Mouse (Mus musculus): ENCODE results near the gene Dnajb2.

The Dnajb2 gene

DNA sequence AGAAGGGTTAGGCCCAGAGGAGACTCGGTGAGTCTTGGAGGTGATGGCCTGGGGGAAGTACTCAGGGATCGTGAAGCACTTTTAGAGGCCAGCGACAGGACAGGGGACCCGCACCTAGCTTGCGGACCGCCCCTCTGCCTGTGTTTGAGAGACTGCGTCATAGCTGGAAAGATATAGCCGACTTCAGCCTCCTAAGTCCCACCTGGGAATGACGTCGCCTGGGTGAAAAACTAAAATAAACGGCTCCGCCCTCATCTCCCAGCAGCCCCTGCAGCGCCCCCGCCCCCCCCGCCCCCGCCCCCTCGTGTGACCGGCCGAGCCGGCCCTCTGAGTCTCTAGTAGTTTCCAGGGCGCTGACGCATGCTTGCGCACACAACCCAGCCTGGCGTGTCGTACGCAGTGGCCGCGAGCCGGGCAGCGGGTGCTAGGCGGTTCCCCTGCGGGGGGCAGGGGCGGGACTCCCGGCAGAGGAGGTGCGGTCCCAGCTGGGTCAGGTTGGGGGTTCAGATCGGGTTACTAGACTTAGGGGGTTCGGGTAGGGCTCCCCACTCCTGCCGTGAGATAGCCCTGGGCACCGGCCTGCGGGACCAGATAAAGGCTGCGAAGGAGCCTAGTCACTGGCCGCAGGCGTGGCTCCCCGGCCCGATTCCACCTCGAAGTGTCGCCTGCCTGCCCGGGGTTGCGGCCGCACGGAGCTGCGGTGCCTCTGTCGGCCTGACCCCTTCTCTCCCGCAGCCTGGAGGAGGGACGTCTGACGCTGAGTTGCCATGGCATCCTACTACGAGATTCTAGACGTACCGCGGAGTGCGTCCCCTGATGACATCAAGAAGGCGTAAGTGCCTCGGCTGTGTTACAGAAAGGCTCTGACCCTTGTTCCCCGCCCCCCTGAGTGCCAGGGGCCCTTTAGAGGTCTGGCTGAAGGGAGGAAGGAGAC is at the start of gene Dnajb2:
Gene Dnajb2 (plus strand): TSS at position 290 of the 934 bp plus-strand sequence.
- peak; percentile 88 to 92 for DNase-seq

DNA sequence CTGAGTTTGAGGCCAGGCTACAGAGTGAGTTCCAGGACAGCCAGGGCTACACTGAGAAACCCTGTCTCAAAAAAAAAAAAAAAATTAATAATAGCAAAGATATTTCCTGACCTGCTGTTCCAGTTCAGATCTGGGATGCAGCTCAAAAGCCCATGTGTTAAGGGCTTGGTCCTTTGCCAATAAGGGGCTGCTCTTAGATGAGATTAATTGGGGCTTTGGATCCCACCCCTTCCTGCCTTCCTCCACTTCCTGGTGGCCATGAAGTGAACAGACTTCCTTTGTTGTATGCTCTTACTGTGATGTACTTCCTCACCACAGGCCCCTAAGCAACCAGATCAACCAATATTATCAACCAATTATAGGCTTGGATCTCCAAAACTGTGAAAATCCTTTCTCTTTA is 49.1 kb upstream of the Dnajb2 start:
- no peak for DNase-seq

DNA sequence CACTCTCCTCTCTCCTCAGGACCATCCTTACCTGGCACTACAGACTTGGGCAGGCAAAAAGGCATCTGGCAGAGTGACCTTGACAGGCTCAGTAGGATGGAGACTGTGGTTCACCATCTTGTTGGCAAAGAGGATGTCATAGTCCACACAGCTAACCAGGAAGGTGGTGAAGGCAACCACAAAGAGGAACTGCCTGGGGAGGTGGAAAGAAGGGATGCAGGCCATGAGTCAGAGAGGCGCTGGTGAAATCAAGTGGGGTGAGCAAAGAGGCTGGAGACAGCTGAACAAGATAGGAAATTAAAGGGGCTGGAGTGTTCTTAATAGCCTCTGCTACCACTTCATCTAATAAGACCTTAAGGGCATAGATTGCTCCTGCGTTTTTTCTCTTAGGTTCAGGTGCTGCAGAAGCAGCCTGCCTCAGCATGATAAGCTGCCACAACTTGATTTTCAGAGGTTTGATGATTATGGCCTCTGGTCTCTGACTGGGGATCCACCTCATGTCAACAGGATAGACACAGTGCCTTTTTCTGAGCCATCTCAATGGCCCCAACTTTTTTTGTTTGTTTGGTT is 48.2 kb upstream of the Dnajb2 start:
- peak in 1 of 2 experiments; percentile 32 for DNase-seq

DNA sequence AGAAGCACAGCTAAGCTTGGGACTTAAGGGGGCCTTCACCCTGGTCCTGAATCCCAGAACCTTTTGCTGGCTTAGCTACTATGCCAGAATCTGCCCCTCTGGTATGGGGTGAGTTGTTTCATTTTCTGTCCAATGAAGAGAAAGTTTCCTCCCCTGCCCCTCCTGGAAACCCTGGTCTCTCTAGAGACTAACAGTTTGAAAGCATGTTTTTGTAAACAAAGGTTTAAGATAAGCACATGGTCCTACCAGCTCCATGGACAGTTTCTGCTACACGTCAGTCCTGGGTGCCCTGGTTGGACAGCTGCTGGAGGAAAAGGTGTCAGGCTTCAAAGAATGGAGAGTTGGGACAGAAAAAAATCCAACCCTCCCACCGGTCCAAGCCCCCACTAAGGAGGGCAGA is 45.6 kb upstream of the Dnajb2 start:
- no peak for DNase-seq

DNA sequence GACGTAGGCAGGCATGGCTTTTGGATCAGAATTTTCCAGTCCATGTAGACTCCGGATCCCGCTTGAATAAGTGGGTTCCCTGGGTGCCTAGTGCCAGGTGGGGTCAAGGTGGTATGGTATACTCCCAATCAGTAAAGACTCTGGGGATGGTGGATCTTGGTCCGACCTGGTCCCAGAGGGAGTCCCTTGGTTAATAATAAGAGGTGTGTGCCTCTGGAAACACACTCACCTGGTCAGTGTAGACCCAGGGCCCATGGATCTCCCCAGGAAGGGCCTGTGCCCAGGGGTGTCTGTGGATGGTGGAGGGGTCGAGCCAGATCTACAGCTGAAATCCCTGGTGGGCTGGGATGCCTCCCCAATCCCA is 45.0 kb upstream of the Dnajb2 start:
- no peak for DNase-seq

DNA sequence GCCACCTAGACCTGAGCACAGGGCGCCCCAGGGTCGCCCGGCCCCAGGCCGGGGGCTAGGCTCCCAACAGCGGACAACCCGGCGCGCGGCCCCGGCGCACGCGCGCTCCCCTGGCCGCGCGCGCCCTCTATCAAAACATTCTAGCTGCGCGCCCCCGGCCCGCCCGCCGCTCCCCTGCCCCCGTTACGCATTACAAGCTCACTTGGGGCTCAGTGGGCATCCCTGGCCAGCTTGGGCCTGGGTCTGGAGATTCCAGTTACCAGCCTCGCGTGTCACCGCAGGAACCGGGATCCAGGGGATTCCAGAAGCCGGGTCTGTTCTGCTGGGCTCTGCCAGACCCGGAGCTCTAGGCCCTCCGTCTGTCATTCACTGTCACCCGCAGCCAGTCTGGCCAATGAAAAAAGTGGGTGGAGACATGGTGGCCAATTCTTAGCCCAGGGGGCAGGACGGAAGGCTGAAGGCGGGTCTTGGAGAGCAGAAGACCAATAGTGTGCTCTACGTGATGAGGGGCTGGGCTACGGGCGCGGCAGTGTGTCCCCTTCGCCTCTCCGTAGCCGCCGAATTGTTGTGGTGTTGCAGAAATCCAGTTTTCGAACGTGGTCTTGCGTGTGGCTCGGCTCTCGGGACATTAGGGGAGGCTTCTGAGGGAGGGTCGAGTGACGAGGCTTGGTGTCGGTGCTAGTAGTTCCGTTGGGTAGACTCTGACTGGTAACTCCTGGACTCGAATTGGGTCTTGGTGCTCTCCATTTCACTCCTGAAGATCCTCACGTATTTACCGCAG is 44.4 kb upstream of the Dnajb2 start, which contains the start of the genes Ankzf1 and Atg9a:
Gene Ankzf1 (plus strand): TSS at position 530 of the 781 bp plus-strand sequence.
Gene Atg9a (minus strand): TSS at position 575 of the 781 bp plus-strand sequence.
- DNase-seq: peak; percentile 95 to 98

DNA sequence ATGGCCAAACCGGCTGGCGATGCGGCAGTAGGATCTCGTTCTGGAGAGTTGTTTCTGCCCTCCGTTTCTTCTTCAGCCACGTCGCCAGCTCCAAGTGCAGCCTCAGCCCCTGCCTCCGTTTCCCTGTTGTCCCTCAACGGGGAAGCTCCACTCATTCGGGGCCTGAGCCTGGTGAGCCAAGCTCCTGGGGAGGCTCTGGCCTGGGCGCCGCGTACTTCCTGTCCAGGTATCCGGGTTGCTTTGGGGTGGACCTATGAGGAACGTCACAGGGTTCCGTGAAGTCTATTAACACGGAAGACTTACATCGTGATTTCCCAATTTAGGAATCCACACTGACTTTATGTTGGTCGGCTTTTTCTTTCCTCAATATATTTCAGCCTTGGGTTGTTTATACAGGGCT is 43.8 kb upstream of the Dnajb2 start:
- peak; percentile 57 to 61 for DNase-seq

DNA sequence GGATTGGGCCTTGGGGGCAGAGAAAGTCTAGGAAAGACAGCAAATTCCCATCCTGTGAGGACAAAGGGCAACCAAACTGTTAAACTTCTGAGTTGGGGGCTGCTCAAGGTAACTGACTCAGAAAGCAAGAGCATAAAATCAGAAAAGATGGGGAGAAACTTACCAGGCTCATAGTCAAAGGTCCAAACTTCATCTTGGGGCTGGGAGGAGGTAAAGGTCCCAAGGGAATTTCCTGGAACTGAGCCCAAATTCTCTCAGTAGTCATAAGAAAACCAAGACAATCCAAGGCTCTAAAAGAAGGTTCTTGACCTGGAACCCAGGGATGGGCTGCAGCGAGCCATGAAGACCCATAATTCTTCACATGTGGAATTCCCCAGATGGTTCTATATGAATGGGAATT is 35.0 kb upstream of the Dnajb2 start:
- no peak for DNase-seq

DNA sequence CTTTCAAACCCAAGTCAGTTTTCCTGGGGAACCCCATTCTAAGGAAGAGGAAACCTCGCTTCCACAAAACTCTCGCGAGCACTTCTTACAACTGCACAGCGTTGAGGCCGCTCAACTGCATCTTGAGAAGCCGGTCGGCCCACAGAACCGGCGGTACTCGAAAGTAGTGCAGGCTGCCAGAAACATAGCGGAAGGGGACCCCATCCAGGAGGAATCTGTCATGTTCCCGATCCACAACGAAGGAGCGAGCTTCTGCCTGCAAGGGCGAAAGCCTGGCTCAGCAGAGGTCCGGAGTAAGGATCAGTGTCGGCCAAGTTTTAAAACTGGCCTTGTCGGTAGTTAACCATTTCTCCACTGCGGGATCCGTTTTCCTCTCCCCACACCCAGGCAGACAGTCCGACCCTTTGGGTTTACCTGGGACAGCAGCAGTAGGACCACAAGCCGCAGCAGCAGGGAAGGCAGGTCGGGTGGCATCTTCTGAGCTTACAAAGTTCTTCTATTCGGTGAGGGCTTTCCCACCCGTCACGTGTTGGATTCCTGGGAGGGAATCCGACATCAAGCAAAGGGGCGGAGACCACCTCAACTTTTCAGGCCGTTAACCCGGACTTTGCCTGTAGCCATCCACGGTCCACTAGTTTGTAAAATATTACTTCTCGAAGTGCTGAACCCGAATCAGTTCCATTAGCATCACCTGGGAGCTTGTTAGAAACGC is 27.1 kb upstream of the Dnajb2 start:
- DNase-seq: peak; percentile 65 to 66

DNA sequence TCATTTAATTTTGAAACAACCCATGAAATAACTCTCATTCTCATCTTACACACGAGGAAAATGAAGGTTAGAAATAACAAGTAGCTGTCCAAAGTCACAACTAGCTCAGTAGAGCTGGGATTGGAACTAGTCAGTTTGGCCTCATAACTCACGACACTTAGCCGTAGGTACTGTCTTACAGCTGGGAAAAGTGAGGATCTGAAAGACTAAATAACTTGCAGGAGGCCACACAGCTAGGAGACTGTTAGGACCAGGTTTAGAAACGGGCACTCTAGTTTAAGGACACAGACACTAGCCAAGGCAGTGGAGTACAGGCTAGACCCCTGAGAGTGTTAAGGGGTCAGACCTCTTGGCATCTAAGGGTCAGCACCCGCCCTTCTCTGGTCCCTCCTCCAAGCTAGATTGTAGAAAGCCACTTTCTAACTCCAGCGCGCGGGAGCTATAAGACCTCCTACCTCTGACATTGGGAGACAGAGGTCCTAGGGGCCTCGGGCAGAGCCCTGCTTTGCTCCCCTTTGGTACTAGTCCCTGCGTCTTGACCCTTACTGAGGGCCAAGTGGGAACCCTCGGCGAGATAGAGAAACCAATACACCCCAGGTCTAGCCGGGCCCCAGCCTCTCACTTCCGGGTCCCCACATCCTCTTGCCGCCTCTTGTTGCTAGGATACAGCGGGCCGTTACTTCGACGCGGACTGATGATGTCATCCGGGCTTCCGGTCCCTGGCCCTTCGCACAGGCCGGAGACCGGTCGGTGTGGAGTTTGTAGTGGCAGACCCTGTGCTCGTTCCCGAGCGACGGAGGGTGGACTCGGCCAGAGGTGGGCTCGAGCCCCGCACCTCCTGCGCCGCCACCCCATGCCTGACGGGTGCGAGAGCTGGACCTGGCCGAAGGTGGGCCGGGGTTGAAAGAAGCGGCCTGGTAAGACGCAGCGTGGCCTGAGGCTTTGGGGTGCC is 25.8 kb upstream of the Dnajb2 start, which contains the start of the genes Glb1l and Stk16:
Gene Glb1l (minus strand): TSS at position 678 of the 952 bp plus-strand sequence.
Gene Stk16 (plus strand): TSS at position 703 of the 952 bp plus-strand sequence.
- DNase-seq: peak; percentile 97

DNA sequence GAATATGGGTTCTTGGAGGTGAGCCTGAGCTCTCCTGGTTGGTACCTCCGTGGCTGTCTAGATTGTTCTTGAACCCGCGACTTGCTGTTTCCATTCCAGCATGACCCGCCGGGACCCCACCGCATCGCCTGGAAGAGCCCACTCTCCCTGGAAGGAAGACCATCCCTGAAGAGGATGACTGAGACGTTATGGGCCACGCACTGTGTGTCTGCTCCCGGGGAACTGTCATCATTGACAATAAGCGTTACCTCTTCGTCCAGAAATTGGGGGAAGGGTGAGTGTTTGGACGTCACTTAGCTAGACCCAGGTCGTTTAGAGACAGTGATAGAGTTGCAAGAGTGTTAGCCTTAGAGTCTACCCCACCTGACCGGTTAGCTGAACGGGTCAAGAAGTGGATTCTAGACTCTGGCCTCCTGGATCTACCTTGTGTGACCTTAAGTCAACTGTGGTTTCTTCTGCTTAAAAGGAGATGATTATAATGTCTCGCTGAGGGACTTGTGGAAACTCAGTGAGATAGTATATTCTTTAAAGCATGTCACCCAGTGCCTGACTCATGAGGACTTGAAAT is 25.0 kb upstream of the Dnajb2 start:
- DNase-seq: no peak

DNA sequence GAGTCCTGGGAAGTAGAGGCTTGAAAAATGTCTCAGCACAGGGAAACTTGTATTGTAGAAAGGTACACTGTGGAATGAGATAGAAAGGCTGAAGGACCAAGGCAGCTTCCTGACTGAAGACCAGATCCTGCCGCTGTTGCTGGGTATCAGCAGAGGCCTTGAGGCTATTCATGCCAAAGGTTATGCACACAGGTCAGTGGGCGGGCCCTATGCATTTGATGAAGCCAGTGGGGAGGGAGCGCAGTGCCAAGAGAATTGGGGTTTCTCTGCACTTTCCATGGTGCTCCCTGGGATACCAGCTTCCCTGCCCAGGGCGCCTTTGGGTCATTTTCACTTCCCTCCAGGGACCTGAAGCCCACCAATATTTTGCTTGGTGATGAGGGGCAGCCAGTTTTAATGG is 23.7 kb upstream of the Dnajb2 start:
- DNase-seq: no peak

DNA sequence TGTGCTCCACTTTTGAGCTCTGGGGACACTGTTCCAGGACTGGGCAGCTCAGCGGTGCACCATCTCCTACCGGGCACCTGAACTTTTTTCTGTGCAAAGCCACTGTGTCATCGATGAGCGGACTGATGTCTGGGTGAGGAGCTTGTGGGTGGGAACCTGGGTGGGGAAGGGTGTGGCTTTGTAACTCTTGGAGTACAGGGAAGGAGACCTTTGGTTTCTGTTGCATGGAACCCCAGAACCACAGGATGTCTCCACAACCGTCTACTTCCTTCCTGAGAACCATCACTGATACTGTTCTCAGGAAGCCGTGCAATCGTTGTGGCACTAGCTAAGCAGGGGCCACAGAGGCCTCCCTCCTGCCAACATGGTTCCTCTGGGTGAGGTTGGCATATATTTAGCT is 23.1 kb upstream of the Dnajb2 start:
- DNase-seq: no peak

DNA sequence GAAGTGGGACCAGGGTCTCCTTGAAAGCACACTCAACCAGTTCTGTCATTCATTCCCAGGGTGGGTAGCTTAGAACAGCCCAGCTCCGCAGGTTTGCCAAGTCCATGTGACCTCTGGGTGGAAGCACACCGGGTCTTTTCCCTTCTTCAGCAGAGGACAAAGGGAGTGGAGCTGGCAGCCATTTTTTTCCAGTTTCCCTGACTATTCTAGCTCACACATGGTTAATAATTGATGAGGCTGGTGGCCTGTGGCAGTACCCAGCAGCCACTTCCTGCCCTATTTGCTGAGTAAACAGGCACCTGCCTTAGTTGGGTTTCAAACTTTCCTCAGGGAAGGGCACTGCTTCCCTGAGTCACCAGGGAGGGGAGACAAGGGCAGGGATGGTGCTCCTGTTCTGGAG is 21.8 kb upstream of the Dnajb2 start:
- DNase-seq: no peak

DNA sequence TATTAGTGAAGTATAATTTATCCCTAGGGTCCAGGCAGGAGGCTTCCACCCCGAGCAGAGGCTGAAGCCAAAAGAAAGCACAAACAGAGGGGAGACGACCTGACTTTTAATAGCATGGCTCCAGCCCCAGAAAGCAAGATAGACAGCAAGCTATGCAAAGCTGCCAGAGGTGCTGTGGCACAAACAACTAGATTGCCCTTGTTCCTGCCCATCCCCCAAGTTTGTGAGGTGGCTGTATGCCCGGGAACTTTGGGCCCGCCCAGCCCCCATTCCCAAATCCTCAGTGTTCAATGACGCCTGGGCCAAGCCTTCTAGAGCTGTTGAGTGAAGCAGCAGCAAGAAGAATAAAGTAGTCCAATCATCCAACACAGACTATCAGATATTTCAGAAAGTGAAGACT is 21.3 kb upstream of the Dnajb2 start:
- no peak for DNase-seq

DNA sequence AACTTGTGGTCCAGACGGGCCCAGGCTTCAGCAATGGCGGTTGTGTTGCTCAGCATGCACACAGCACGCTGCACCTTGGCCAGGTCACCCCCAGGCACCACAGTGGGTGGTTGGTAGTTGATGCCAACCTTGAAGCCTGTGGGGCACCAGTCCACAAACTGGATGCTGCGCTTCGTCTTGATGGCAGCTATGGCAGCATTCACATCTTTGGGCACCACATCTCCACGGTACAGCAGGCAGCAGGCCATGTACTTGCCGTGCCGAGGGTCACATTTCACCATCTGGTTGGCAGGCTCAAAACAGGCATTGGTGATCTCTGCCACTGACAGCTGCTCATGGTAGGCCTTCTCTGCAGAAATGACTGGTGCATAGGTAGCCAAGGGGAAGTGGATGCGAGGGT is 20.4 kb upstream of the Dnajb2 start:
- DNase-seq: no peak

DNA sequence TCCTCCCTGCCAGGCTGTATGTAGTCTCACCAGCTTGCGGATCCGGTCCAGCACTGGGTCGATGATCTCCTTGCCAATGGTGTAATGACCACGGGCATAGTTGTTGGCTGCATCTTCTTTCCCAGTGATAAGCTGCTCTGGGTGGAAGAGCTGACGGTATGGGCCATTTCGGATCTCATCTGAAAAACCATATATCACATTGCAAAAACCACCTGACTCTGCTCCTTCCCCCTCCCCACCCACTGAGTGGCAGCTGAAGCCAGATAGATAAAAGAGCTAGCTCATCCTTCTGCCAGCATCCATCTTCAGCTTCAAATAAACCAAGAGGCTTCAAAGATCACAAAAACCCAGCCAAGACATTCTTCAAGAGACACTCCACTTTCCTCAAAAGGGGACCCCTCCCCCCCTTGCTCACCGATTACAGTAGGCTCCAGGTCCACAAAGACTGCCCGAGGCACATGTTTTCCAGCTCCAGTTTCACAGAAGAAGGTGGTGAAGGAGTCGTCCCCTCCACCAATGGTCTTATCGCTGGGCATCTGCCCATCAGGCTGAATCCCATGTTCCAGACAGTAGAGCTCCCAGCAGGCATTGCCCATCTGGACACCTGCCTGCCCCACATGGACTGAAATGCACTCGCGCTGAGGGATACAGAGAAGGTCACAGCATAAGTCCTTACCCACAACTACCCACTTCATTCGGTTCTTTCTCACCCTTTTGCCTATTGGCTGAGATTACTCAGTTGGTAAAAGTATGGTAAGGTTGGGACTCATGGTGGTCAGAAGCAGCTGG is 19.2 kb upstream of the Dnajb2 start:
- no peak for DNase-seq

DNA sequence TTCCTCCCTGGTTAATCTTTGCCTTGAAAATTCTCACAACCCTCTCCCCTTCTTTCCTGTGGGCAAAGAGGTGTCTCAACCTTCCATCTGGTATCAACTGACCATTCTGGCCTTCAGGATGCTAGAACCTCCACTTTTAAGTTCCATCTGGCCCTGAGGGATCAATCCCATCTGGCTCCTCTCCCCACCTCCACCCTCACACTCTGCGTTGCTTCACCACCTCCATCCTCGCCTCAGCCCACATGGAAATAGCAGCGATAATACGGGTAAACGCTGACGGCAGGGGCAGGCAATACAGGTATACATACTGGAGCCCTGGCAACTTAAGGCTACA is 18.3 kb upstream of the Dnajb2 start:
- DNase-seq: no peak

DNA sequence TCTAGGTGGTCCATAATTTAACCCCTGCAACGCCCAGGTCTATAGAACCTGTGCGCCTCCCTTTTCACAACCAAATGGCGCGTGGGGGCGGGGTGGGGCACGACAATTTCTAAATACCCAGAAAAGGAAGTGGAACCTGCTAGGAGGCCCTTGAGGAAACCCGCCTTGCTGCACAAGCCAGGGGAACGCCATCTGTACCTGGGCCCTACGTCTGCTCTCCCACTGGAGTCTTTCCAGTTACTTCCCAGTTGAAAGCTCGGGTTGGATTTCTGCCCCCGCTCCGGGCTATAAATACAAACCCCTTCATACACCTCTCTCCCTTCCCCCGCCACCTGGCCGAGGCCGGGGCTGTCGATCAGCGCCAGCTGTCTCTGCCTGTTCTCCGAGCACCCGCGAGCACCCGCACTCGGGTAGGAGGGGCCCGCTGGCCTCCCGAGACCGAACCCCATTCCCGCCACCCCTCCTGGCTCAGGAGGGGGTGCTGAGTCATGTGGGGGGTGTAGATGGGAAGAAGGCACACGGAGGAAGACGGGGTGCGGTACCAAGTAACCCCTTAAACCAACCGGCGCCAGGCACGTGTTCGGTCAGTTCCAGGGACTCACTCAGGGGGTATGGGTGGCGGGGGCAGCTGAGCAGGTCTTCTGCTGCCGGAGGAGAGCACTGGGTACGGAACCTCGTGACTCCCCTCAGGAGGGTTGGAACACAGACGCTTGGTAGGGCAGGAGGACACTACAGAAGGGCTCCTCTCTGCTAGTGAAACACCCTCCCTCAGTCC is 17.8 kb upstream of the Dnajb2 start:
- DNase-seq: peak; percentile 49 to 64

DNA sequence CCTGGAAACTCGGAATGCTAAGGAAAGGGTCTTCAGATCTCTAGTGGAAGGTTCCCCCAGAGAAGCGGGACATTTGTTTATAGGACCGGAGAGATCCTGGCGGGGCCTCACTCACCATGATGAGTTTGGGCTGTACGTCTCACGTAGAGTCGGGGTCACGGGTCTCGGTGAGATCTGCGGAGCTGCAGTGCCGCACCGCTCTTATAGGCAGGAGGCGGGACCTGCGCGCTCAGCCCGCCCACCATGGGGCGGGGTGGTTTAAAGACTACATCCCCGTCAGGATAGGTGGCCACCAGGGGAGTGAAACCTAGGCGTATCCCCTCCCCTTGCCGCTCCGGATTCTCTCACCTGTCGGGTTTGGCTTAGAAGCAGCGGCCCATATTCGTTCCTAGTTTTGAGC is 17.1 kb upstream of the Dnajb2 start:
- peak; percentile 92 to 93 for DNase-seq
